Mouse (Mus musculus) retina, embryonic 14.5 days (tissue): ENCODE measurements around the gene Slc27a5.

Experiments
- DNase-seq: peaks from one replicate; pipeline ENCODE4 v3.0.0-alpha.2; 2015; ENCODE audit warnings: low spot score

The Slc27a5 gene

DNA sequence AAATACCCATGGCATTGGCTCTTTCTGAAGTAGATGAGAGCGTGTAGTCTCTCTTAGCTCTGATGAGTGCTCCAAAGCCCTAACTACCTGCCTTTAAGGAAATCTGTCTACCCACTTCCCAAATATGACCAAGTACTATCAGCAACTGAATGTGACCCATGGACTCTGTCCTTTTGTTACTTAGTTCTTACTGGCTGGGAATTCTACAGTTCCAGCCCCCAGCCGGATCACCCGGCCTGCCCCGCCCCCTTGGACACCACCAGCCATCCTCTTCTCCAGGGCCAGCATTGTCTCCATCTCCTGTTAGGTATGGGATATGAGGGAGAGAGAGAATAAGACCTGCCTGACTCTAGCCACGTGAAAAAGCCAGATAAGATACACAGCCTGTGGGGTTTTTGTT is at the start of gene Slc27a5:
TSS of gene Slc27a5 (minus strand) at position 140 of the 400 bp plus-strand sequence.
- no peak for DNase-seq

DNA sequence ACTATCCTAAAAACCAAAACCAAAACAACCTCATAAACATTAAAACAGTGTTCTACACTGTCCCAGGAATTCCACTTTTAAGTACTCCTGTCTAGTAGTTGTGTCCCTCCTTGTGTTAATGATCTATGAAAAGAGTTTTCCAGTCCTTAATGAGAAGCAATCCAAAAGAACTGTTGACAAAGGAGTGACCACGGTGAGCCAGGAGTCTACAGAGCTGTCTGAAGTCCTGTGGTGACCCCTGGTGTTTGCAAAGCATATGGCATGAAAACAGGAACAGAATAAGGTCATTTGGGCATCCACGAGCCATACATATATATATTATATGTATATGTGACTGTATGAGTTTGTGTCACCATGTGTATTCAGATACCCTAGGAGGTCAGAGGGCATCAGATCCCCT is 48.1 kb upstream of the Slc27a5 start:
- DNase-seq = peak; percentile 84

DNA sequence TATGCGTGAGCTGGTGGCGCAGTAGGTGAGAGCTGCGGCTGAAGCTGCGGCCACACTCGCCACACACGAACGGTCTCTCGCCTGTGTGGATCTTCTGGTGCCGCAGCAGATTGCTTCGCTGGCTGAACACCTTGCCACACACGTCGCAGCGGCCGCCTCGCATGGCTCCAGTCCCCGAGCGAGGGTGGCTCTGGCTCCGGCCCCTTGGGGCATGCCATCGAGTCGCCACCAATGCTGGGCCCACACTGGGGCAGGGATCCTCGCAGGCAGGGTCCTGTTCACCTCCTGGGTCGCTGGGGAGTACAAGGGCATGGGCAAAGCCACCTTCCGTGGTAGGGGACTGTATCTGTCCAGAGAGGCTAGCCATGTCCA is 46.2 kb upstream of the Slc27a5 start:
- DNase-seq = no peak

DNA sequence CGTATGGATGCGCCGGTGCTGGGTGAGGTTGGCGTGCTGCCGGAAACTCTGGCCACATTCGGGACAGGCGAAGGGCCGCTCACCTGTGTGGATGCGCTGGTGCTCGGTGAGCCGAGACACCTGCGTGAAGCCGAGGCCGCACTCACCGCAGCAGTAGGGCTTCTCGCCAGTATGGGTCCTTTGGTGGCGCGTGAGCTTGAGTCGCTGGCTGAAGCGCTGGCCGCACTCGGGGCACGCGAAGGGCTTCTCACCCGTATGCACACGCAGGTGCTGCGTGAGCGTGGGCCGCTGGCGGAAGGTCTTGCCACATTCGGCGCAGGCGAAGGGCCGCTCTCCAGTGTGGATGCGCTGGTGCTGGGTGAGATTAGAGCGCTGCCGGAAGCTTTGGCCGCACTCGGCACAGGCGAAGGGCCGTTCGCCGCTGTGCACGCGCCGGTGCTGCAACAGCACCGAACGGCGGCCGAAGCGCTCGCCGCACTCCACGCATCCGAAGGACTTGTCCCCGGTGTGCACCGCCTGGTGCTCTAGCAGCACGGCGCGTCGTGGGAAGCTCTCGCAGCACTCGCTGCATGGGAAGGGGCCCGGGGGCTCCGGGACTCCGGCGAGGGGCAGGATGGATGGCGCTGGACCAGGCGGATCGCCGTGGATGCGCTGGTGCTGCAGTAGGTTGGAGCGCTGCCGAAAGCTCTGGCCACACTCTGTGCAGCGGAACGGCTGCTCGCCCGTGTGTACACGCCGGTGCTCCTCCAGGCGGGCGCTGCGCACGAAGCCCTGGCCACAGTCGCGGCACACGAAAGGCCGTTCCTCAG is 45.7 kb upstream of the Slc27a5 start:
- no peak for DNase-seq

DNA sequence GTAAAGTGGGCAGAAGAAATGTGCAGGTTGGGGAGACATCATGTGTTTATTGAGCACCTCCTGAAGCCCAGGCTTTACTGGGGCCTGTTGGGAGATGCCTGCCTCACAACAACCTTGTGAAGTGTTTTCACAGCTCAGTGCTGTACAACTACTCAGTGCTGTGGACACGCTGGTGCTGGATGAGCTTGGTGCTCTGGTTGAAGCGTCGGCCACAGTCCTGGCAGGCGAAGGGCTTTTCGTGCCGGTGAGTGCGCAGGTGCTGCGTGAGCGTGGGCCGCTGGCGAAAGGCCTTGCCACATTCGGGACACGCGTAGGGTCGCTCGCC is 45.1 kb upstream of the Slc27a5 start:
- no peak for DNase-seq

DNA sequence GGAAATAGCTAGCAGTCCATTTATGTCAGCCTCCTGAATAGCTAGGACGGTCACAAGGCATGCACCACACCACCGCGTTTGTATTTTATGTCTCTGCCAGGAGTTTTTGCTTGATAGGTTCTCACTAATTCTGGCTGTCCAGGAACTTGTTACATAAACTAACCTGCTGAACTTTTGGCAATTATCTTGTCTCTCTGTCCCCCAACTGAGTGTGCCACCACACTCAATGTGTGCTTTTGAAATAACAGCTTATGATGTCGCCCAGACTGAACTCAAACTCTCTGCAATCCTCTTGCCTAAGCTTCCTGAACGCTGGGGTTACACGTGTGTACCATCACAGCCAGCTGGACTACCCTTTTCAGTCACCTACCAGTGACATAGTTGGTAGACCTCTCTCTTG is 44.5 kb upstream of the Slc27a5 start:
- DNase-seq = no peak

DNA sequence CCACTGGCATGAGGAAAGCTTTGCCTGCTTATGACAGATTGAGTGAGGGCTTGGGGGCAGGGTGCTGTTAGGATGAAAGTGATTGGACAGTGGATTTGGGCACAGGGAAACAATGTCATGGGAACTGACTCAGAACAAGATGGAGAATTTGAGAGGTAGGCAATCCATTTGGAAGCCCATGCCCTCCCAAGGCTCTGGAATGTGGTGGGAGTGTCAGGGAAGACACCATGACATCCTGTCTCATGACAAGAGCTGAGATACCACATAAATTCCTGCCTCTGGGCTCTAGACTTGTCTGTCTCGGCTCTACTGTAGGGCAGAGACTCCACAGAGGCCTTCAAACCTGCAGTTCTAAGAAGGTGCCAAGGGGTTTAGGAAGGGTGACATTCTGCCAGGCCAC is 43.3 kb upstream of the Slc27a5 start:
- DNase-seq = no peak

DNA sequence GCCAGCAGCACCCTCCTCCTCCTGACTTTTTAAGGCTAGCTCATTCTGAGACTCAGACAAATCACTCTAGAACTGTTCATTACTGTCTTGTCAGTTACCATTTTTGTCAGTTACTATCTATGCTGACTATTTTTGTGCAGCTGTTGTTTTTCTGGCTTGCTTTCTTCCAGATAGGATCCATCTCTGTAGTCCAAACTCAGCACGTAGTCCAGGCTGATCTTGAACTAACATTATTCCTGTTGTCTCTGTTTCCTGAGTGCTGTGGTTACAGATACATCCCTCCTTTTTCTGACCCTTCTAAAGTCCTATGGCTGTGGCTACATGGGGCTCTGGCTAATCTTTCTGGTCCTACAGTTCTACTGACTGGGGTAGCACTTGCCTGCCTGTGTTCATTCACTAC is 41.2 kb upstream of the Slc27a5 start:
- no peak for DNase-seq

DNA sequence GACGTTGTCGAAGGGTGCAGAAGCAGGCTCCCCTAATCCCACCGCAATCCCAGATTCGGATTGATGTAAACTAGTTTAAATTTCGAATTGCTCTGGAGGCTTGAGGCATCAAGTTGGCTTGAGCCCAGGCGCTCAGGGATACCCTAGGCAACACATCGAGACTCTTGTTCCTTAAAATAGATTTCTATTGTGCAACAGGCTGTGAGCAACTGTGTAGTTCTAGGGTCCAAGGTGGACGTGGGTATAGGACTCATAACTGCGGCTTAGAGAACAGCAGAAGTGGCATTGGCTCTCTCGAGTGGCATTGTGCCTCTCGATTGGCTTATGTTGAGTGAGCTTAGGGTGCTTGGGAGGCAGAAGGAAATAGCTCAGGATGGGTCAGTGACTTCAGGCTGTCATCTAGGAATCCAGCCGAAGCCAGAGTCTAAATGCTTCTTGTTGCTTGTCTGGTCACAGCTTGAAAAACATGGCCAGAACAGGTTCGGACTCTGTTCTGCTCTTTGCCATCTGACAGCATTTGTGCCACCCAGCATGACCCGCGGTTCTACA is 40.7 kb upstream of the Slc27a5 start:
- DNase-seq = no peak

DNA sequence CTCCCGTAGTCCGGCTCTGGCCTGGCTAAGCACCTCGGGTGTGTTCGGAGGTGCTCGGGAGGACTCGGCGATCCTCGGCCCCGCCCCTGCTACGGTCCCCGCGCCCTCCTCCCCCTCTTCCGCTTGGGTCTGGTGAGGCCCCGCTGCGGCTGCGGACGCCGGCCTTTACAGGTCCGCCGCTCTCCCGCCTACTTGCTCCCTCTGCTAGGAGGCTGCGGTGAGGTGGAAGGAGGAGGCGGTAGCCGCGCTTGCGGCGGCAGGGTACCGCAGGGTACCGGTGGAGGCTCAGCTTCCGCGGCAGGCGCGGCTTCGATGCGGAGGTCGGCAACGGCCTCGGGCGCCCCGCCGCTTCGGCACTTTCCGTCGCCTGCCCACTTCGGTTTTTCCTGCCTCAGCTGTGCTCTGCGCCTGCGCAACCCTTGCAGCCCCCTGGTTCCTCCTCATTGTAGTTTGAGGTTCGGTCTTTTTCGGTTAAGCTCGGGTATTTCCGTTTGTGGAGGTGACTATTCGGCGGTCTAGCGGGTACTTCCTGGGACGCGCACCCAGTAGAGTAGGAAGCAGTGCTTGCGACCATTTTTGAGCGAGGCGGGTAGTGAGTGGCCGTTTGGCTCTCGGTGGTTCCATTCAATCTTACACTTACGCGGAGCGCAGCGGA is 40.0 kb upstream of the Slc27a5 start, which contains the start of gene Ube2m:
TSS of gene Ube2m (minus strand) at position 375 of the 655 bp plus-strand sequence.
- peak; percentile 99 for DNase-seq

DNA sequence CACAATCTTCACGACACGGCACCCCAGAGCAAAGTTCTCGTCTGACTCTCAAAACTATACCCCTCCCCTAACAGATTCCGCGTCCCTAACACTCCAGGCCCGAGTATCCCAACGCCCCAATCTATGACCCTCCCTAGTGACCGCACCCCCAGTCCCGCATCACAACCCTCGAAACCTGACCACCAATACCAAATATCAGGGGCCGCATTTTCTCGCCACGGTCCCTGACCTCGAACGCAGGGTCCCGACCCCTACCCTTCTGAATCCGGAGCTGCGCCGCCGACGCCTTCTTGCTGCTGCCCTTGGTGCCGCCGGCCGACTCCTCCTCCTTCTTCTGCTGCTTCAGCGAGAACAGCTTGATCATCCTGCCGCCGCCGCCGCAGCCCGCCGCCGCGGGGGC is 39.4 kb upstream of the Slc27a5 start:
- no peak for DNase-seq

DNA sequence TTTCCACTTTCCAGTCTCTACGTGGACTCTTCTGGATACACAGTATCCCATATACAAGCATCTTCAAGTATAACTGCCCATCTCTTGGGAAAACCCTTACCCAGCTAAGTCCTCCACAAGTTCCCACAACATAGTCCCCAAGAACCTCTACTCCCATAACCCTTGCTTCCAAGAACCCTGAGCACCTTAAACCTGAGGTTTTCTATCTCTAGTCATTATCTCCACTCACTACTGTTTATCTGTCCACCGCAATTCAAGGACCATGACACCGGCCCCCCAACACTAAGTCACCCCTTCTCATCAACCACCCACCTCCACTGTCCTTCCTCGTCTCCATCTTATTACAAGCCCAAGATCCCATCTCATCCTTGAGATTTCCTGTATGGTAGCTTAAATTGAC is 38.8 kb upstream of the Slc27a5 start:
- no peak for DNase-seq

DNA sequence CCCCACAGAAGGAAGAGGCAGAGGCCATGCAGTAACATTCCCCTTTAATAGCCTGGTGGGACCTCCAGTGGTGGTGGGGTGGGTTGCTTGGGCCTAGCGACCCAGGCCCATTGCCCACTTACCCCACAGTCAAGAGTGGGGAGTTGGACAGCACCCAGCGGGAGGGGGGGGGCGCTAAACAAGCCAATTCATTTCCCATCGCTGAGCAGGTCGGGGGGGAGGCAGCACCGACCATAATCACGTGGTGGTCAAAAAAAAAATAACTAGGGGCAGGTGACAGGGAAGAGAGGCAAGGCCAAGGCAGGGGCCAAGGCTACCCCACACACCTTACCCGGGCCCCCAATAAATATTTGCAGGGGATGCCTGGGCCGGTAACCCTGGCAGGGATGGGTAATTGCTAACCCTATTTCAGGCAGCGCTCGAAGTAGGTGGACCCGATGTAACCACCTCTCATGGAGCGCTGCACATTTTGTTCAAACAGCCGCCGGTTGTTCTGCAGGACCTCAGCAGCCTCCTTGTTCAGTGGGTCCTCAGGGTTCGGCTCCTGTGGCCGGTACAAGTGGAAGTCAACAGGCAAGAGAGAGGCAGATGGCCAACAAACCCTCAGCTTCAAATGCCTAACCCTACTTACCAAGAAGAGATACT is 37.3 kb upstream of the Slc27a5 start:
- no peak for DNase-seq

DNA sequence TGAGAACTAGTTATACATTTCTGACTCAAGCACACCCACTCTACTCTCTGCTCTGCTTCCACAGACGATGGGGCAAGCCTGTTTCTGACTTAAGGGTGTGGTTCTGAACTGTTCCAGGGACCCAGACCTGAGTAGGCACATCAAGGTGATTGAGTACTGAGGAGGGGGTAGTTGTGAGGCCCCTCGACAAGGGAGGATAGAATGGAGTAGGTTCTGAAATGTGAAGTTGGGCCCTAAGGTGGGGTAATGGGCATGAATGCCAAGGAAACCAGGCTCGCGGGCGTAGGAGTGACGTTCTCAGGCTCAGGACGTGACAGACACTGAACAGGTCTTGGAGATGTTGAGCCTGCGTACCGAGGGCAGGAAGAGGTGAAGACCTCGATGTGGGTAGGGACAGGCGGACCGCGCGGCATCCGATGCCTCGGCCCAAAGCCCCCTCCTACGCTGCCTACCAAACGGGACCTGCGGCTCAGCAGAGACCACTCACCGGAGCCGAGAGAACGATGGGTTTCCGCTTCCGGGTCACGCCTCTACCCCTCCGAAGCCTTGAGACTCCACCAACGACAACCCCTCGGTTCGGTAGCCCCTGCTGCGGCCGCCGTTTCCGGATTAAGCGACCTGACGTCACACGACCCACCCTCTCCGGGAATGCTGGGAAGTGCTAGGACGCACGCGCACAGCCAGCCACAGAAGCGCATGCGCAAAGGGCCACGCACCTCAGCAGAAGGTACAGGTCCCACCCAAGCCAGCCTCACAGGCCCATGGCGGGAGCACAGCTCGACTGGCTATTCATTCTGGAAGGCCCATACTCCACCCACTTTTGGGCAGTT is 36.4 kb upstream of the Slc27a5 start, which contains the start of gene Chmp2a:
TSS of gene Chmp2a (minus strand) at position 660 of the 830 bp plus-strand sequence.
- DNase-seq = peak; percentile 98

DNA sequence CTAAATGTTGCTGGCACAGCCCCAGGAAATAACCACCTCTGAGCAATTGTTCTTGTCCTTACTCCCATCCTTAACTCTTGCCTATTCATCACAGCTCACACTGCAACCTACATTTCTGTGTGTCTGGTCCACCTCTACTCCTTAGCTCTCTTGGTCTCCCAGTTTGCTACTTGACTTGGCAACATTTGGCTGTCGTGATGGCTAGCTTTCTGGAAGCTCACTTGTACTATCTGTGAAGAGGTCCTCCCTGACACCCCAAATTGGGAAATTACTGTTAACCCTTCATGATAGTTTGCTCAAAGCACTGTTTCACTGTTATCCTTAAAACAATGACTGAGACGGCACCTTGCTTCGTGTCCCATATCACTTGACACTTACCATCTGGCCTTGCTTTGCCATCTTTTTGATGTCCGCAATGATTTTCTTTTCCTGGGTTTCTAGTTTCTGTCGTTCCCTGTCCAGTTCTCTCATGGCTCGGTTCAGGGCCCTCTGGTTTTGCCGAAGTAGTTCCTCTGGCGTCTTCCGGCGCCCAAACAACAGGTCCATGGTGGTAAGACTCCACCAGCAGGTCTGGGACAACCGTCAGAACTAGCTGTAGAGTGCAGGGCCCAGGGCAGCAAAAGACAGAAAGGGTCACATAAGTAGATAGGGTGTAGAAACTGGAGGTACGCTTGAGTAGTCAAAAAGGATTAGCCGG is 35.6 kb upstream of the Slc27a5 start:
- DNase-seq = no peak

DNA sequence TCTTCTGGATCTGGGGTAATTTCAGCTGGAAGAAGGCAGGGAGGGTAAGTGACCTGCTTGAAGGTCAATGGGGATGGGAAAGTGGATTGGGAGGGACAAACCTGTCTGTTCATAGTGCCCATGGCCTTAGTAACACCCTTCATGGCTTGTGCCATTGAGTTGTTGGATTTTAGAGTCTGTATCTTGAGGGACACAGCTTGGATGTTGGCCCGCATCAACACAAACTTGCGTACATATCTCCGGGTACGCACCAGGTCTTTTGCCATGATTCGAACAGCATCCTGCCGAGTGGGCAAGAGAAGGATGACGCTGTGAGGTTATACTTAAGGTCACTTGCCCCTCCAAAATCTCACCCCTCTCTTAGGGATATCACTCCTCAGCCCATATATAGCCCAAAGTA is 34.5 kb upstream of the Slc27a5 start:
- no peak for DNase-seq

DNA sequence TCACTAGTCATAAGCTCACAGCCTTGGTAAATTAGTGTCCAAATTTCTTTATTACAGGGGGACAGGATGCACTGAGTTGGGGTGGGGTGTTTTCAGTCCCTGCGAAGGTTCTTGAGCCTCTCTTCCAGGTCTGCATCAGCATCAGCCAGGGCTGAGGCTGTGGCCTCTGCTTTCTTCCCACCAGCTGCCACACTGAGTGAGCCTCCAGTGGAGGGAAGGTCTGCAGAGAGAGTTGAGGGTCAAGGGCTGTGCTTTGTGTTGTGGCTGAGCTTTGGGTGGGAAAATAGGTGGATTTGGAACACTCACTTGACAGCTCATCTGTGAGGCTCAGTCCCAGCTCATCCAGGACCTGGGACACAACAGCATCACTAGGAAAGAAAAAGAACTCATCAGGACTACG is 34.0 kb upstream of the Slc27a5 start:
- no peak for DNase-seq

DNA sequence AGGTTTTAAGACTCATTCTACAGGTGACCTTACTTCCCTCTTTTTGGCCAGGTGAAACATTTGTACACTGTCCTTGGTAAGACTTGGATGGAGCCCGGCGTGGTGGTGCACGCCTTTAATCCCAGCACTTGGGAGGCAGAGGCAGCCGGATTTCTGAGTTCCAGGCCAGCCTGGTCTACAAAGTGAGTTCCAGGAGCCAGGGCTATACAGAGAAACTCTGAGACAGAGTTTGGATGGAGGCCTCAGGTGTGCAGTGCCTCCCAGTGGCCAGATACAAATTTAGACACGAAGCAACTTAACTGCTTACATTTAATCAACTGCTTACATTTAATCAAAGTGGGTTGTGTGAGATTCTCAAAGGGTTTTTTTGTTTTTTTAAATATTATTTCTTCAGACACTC is 33.1 kb upstream of the Slc27a5 start:
- DNase-seq = peak; percentile 50

DNA sequence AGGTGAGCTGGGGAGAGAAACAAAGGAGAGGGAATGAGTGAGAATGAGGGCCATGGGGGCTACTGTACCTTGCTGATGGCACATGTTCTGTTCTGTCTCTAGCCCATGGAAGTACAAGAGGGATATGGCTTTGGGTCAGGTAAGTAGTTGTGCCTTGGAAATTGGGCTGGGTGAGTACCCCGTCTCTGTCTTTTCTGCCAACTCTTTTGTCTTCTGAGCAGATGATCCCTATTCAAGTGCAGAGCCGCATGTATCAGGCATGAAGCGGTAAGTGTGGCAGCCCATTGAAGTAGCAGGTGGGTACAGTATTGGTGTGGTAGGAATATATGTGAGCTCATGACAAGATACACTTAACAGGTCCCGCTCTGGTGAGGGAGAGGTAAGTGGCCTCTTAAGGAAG is 31.0 kb upstream of the Slc27a5 start:
- no peak for DNase-seq

DNA sequence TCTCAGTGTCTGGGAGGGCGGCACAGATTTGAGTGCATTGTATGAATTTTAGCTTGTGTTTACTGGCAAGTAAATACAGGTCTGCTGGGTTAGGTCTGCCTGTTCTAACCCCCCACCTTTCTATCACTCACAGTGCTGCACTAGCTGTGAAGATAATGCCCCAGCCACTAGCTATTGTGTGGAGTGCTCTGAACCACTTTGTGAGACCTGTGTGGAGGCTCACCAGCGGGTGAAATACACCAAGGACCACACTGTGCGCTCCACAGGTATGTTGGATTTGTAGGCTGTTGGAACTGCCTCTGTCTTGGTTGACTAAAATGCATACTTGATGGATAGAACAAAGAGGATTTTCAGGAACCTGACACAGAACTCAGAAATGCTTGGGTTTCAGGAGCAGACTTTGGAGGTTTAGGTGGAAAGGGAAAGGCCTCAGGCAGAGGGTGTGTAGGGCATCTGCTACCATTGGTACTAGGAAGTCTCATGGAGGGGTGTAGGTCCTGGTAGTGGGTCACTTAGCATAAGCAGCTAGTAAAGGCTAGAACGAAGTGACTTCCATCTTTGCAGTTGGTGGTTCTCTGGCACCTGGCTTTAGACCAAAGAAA is 27.6 kb upstream of the Slc27a5 start:
- DNase-seq = no peak

DNA sequence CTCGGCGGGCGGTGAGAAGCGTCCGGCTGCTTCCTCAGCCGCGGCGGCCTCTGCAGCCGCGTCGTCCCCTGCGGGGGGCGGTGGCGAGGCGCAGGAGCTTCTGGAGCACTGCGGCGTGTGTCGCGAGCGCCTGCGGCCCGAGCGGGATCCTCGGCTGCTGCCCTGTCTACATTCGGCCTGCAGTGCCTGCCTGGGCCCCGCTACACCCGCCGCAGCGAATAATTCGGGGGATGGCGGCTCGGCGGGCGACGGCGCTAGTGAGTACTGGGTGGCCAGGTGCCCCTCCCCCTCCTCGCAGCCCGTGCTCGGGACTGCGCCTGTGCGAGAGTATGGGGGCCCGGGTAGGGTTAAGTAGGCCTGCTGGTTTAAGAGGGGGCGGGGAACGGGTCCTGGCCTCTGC is 26.8 kb upstream of the Slc27a5 start:
- peak; percentile 81 for DNase-seq
